Mouse (Mus musculus): ENCODE results near the gene Fez2.

- no peak for TF ChIP-seq POLR2A (IDR thresholded peaks at IDR 0.05; ENCODE audit: extremely low read depth, insufficient read depth, low read length)
- no peak for TF ChIP-seq CTCF (IDR thresholded peaks at IDR 0.05; ENCODE audit: extremely low read depth, insufficient read depth, low read length)
Measured at GRCm38 (mm10) chr17:78379079-78379729, 38.7 kb downstream of the Fez2 start.
